Mouse (Mus musculus) stomach, postnatal 0 days (tissue): ENCODE results near the gene St6galnac5.

Experiments
- CTCF ChIP-seq: IDR thresholded peaks from 2 replicates; pipeline ENCODE4 v1.5.1; 2016; ENCODE audit warnings: antibody characterized with exemption, low read depth, mild to moderate bottlenecking, moderate library complexity
- EP300 ChIP-seq: optimal IDR thresholded peaks from 2 replicates; pipeline ENCODE3; 2016; ENCODE audit warnings: antibody characterized with exemption

- TF ChIP-seq CTCF (no peak), EP300 (no peak)
Observed at GRCm38 (mm10) chr3:152767485-152767884, 214.6 kb downstream of the St6galnac5 start.
